Mouse (Mus musculus) lung, postnatal 10 days (tissue): Measurements from ENCODE around the gene 4930442H23Rik.
A peak's percentile ranks its signal among the peaks of the same experiment; 100 is the strongest.
"Not testable (repeated sequence)": the region's sequence is repeated elsewhere in the genome, so short reads cannot be mapped to it uniquely, and the experiment has no call there.

Experiments used
- DNase-seq: peaks from one replicate; pipeline ENCODE4 v3.0.0; 2021

The 4930442H23Rik gene

GRCm38 (mm10) chr10:81183805-81184204 is at the start of gene 4930442H23Rik:
4930442H23Rik (minus strand) TSS chr10:81183849.
- DNase-seq = no peak

DNA sequence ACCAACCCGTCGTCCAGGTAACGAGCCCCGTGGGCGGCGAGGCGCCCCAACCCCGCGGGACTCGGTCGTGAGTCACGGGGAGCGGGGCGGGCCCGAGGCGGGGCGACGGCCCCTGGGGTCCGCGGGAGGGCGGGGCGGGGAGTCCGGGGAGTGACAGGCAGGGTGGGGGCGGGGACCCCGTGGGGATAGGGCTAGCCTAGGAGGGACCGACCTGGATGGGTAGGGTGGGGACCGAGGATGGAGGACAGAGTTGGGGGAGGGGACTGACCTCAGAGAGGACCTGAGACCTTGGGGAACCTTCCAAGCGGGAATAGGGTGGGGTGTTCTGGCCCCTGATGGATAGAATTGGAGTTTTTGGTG is 49.6 kb upstream of the 4930442H23Rik start:
- DNase-seq = no peak

- DNase-seq = peak; percentile 95
These were observed 49.1 kb upstream of the 4930442H23Rik start, which contains the start of gene Zfr2 for GRCm38 (mm10) chr10:81232580-81233225. Zfr2 (plus strand) TSS chr10:81233155.

GRCm38 (mm10) chr10:81231436-81231835 is 47.8 kb upstream of the 4930442H23Rik start:
- no peak for DNase-seq

DNA sequence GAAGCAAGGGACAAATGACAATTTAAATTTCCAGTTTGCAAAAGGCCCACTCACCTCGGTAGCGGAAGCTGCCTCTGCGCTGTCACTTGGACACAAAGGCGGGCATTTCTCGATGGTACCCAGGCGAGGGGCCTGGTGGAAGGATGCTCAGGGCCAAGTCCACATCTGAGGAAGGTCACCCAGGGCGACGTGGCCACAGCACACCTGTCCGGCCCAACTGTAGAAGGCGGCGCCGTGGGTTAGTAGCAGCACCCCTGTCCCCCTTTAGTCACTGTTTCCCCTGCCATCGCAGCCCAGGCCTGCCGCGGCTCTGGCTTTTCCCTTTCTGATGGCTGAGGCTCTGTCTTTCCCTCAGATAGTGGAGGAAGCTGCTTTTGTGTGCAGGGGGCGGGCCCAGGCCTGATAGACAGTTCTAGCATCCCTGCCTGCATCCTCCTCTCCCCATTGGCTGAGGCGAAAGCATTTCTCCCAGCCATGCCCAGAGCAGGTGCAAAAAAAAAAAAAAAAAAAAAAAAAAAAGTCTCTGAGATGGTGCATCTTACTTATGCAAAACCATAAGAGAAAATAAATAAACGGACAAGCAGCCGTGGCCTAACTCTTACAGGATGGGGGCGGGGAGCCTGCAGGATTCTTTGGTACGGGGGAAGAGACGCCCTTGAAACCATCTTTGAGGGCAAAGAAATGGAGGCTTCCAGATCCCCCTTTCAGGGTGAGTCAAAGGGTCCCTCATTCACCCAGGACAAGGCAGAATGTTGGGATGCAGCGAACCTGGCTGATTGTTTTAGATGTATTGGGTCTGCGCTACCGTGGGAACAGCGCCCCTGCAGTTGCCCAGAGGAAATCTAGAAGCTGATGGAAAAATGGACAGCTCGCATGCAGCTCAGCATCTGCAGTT is 47.0 kb upstream of the 4930442H23Rik start, which contains the start of gene Atcay:
TSS of gene Atcay (minus strand) at position 396 of the 895 bp plus-strand sequence.
- DNase-seq = peak; percentile 36

- no peak for DNase-seq
These were observed 46.2 kb upstream of the 4930442H23Rik start for GRCm38 (mm10) chr10:81229735-81230437.

DNA sequence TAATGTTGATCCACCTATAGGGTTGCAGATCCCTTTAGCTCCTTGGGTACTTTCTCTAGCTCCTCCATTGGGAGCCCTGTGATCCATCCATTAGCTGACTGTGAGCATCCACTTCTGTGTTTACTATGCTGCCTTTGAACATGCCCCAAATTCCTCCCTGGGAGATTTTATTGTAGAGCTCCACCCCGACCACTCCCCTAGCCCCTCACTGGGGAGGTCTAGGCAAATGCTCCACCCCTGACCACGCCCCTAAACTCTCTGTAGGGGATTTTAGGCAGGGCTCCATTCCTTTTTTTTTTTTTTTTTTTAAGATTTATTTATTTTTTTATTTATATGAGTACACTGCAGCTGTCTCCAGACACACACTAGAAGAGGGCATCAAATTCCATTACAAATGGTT is 40.1 kb upstream of the 4930442H23Rik start:
- not testable (repeated sequence) for DNase-seq

DNA sequence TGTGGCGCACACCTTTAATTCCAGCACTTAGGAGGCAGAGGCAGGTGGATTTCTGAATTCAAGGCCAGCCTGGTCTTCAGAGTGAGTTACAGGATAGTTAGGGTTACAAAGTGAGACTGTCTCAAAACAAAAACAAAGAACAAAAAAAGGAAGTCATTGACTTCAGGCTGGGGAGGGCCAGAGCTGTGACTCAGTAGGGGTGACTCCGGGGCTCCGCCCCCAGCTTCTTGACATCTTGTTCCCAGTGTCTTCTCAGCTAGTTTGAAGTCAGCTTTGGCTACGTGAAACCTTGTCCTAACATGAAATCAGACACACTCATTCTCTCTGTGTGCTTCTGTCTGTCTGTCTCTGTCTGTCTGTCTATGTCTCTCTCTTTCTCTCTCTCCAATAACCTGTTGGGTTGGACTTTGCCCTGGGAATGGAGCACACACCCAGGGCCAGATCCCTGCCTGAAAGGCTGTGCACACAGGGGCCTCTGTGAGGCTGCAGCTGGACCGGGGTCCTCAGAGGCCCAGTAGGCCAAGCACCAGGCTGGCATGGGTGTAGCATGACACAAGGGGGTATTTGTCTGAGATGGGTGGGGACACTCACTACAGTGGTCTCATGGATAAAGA is 37.9 kb upstream of the 4930442H23Rik start:
- DNase-seq = no peak

DNA sequence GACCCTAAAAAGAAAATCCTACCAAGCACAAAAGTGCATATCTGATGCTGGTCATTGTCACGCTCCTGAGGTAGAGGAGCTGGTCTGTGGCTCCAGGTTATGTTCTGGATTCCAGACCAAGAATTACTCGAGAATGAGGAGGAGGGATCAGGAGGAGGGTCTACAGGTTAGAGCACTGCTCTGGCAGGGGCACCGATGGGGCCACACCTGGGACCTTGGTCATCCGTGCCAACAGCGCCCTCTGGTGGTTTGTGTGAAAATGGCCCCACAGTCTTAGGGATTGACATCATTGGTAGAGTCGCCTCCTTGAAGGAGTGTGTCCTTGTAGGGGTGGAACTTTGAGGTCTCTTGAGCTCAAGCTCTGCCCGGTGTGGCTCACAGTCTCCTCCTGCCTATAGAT is 34.3 kb upstream of the 4930442H23Rik start:
- DNase-seq = peak; percentile 81

DNA sequence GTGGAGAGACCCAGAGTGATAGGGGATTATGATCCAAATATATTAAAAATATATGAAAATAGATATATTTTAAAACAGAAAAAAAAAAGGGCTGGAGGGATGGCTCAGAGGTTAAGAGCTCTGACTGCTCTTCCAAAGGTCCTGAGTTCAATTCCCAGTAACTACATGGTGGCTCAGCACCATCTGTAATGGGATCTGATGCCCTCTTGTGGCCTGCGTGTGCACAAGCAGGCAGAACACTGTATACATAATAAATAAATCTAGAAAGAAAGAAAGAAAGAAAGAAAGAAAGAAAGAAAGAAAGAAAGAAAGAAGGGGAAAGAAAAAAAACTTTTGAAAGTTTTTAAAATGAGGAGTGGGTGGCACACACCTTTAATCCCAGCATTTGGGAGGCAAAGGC is 33.6 kb upstream of the 4930442H23Rik start:
- peak; percentile 51 for DNase-seq

DNA sequence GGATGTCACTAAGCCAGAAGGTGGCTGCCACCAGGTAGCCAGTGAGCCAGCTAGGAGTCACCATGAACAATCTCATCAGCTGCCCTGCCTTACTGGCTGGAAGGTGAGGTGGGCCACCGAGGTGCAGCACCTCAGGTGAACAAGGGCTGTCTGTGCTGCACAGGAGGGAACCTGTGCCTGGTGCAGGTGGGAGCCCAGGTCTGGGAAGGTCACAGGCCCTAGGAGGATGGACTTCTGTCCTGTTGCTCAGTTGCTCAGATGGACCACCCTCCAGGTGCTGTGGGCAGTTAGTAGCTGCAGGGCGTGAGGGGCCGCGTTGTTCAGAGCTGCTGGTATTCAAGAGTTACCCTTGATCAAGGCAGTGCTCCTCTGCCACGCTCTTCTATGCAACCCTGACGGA is 33.2 kb upstream of the 4930442H23Rik start:
- DNase-seq = no peak

DNA sequence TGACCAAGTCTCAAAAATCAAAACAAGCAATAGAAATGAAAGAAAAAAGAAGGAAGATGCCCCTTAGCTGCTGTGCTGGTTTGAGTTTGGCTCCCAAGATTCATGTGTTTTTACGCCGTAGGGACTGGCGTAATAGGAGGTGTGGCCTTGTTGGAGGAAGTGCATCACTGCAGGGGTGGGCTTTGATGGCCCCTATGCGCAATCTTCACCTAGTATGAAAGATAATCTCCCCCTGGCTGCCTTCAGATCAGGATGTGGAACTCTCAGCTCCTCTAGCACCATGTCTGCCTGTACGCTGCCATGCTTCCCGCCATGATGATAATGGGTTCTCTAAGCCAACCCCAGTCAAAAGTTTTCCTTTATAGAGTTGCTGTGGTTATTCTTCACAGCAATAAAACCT is 32.6 kb upstream of the 4930442H23Rik start:
- no peak for DNase-seq

- DNase-seq = no peak
These were observed 26.5 kb upstream of the 4930442H23Rik start for GRCm38 (mm10) chr10:81210154-81210553.

DNA sequence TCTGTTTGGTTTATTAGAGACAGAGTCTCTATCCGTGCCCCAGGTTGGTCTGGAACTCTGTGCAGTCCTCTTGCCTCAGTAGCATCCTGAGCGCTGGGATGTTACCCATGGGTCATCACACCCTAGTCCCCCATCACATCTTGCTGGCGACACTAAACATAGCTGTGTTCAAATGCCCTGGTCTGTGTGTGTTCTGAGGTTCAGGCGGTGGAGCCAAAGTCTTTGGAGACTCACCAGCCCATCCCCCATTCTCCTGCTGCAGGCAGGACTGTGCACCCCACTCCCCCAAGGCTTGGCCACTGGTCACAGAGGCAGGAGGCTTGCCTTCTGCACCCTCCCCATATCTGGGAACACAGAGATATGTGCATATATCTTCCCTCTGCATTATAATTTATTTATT is 20.5 kb upstream of the 4930442H23Rik start:
- no peak for DNase-seq

GRCm38 (mm10) chr10:81202978-81203720 is 19.5 kb upstream of the 4930442H23Rik start:
- DNase-seq = no peak

GRCm38 (mm10) chr10:81201807-81202758 is 18.4 kb upstream of the 4930442H23Rik start, which contains the start of gene Nmrk2:
Nmrk2 (minus strand) TSS chr10:81202051.
- DNase-seq = no peak

DNA sequence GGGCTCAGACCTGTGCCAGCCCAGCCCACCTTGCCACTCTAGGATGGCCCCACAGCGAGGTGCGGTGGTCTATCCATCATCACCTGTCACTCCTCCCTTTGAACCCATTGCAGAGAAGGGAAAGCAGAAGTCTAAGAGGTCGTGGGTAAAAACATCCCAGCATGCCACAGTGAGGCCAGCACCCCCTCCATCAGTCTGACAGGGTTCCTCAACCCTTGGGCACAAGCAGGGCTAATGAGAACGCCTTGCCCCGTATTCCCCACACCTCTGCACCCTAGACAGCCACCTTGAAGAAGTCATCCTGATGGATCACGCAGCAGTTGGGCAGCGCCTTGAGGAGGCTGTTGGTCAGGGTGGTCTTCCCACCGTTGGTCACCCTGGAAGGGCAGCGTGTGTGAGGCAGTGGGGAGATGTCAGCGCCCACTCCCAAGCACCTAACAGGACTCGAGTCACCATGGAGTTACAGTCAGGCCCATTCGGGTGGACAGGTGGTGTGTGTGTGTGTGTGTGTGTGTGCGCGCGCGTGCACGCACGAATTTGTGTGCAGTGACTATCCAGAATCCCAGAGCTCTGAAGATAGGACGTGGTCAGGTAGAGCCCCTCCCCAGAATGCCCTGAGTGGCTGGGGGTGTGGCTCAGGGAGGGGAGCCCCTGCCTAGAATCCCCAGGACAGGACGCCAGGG is 17.1 kb upstream of the 4930442H23Rik start:
- DNase-seq = no peak

- DNase-seq = no peak
These were observed 16.5 kb upstream of the 4930442H23Rik start for GRCm38 (mm10) chr10:81200141-81200540.

DNA sequence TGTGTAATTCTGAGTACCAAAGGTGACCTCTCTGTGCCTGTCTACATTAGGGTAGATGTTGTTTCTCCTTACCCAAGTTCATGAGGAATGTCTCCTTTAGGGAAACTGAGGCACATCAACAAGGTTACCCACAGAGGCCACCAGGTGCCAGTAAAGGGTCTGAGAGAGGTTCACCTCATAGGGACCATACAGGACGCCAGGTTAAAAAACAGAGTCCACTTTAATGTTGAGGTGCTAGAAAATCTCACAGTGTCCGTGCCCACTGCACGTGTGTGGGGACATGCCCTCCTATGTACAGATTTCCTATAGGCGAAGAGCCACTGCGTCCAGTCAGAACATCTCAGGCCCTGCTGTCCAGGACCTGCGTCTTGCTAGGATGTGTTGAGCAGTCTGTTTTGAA is 15.3 kb upstream of the 4930442H23Rik start:
- DNase-seq = no peak

- peak; percentile 73 for DNase-seq
These were observed 14.6 kb upstream of the 4930442H23Rik start for GRCm38 (mm10) chr10:81198230-81198629.
